Mouse (Mus musculus) fat pad, adult 2 months (tissue): ENCODE results near the gene Cltb.

Source experiments
- DNase-seq: peaks from one replicate; pipeline ENCODE4 v3.0.0-alpha.2; 2011; ENCODE audit warnings: low read depth, low spot score; ENCODE audit errors: extremely low read depth

Gene Cltb

DNA sequence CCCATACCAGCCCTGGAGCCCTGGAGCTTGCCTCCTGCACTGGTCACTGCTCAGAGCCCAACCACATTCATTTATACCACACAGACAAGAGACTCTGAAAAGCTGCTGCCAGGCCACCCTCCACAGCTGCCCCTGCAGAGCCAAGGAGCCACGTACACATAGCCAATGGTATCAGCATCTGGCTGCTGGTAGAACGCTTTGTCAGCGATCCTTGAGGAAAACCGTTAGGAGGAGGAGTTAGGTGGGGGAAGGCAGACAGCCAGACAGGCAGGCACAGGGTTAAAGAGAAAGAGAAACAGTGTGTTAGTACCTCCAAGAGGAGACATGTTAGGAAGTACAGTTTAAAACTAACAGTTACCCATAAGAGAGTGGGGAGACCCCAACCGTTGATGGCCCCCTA, 14.3 kb downstream of the Cltb start:
- DNase-seq, result no peak

DNA sequence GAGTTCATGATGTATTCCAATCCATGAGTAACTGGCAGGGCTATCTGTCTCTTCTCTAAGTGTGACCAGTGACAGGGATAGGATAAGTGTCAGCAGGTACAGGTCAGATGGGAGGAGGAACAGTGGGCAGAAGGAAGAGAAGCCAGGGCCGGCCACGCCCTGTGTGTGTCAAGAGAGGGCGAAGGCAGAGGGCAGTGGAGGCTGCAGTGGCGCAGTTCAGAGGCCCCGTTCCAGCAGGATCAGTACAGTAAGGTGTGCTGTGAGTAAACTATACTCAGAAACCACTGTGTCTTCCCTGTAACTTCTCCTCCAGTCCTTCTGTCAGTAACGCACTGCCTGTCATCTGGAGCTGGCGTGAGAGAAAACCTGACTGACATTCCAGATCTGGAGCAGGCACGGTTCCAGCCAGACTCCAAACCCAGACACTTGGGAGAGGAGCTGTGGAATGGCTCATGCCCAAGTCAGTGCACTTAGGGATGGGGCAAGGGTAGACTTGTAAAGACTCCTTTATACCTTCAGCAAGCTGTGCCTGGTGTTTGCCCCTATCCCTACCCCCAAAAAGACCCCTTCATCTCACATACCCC, 14.9 kb downstream of the Cltb start:
- DNase-seq, result no peak

DNA sequence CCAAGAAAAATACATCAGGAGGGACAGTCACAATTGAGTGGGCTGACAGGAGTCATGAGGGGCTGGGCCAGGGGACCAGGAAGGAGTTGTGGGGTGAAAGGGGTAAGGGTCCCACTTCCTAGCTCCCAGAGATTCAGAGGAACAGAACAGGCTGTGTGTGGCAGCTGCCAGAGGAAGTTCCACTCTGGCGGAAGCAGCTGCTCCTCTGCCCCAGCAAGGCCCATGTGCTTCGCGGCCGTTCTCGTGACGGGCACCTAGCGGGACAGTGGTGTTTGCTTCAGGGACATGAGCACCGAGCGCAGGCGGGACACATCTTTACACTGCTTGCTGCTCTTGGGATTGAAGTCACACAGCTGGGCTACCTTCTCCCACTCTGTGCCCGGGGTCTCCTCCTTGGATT, 17.5 kb downstream of the Cltb start:
- DNase-seq, result no peak

- no peak for DNase-seq
These were observed 19.3 kb downstream of the Cltb start for GRCm38 (mm10) chr13:54591776-54592356.

- DNase-seq, result peak; percentile 67
These were observed 20.9 kb downstream of the Cltb start, which contains the start of the genes Nop16 and Higd2a for GRCm38 (mm10) chr13:54589996-54590951. Gene Nop16 (minus strand): TSS chr13:54590090. Gene Higd2a (plus strand): TSS chr13:54590207.

DNA sequence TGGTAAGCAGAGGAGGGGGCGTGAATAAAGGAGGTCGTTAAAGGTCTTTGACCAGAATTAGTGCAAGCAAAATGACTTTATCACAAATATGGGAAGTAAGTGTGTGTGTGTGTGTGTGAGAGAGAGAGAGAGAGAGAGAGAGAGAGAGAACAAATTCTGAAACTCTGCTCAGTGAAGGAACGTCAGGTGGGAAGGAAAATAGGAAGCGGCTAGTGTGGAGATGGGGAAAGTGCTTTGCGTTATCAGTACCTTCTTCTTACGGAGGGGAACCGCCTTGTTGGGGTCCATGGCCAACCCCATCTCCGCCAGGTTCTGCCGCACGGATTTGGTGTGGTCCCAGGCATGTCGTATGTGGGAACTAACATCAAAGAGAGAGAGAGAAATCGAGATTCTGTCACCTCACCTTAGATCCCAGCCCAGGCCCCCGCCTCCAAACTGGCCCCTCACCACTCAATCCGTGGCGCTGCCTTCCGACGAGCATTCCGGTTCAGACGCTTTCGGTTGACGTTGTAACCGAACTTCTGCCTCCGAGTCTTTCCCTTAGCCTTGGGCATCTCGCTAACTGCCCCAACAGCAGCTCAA, 21.6 kb downstream of the Cltb start:
- no peak for DNase-seq

- DNase-seq, result no peak
These were observed 25.3 kb downstream of the Cltb start for GRCm38 (mm10) chr13:54585831-54586230.

- DNase-seq, result no peak
These were observed 28.3 kb downstream of the Cltb start for GRCm38 (mm10) chr13:54582860-54583259.

DNA sequence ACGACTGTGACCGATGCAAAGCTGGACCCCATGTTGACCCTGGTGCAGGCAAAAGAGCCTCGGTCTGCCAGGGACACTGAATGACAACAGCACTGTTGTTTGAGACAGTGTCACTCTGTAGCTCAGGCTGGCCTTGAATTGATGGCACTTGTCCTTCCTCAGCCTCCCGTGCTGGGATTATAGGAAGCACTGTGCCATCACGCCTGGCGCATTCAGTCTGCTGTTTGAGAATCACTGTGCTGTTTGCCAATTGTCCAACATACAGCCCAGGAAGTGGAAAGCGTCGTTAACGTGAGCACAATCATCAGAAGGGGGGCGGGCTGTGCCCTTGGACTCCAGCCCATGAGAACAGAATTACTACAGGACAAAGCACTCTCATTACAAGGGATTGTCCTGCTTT, 29.0 kb downstream of the Cltb start:
- DNase-seq, result no peak

- DNase-seq, result no peak
These were observed 29.8 kb downstream of the Cltb start for GRCm38 (mm10) chr13:54581385-54581784.

GRCm38 (mm10) chr13:54577652-54578507, 33.3 kb downstream of the Cltb start:
- no peak for DNase-seq

- no peak for DNase-seq
These were observed 35.7 kb downstream of the Cltb start for GRCm38 (mm10) chr13:54575489-54575888.

DNA sequence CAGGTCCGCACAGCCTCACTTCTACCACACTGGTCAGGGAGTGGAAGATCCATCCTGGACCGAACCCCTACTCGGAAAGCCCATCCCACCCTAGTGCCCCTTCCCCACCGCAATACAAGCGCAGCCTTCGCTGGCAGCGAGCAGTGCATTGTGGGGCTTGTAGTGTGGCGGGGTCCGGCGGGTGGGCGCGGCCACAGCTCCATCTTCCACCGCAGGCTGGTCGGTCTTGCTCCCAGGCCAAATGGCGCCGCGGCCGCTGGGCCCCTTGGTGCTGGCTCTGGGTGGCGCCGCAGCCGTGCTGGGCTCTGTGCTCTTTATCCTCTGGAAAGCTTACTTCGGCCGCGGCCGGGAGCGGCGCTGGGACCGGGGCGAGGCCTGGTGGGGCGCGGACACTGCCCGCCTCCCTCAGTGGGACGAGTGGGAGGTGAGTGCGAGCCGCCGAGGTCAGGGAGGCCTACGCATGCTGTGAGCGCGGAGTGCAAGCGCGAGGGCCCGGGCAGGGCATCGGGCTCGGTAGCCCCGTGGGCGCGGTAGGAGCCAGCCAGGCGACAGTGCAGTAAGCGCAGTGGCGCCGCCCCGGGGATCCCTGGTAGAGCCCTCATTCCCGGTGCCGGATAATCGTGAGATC, 36.2 kb downstream of the Cltb start, which contains the start of gene Arl10:
Gene Arl10 (plus strand): TSS at position 162 of the 628 bp plus-strand sequence.
- DNase-seq, result no peak

DNA sequence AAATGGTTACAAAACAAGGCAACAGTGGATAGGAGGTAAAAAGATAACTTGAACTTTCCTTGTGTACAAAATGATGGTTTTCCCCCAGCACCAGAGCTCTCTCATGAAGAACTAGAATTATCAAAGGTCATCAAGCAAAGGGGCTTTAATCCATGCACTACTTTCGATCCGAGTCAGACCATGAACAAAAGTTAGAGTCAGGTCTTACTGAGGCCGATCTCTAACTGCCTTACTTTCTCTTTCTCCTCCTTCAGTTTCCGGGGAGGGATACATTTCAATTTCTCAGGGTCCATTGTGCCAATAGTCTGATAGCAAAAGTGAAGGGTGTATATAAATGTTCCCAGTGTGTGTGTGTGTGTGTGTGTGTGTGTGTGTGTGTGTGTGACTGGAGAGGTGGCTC, 38.5 kb downstream of the Cltb start:
- DNase-seq, result no peak

GRCm38 (mm10) chr13:54571637-54572036, 39.5 kb downstream of the Cltb start:
- no peak for DNase-seq

GRCm38 (mm10) chr13:54570736-54571135, 40.4 kb downstream of the Cltb start:
- DNase-seq, result no peak

DNA sequence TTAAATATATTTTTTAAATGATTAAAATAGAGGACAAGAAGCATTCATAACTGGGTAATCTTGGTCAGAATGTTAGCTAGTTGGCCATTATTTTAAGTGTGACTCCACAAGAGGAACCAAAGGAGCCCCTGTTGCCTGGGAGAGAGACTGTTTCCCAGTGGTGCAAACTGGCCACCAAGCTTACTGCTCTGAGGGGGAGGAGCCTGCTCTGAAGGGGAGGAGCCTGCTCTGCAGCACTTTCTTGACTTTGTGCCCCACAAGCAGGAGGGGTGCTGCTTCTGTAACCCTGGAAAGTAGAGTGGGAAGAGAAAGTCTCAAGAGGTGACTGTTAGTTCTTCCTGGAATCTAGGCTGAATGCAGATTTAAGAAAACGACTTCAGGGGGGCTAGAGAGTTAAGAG, 41.9 kb downstream of the Cltb start:
- DNase-seq, result no peak

- no peak for DNase-seq
These were observed 42.8 kb downstream of the Cltb start for GRCm38 (mm10) chr13:54568380-54568779.

DNA sequence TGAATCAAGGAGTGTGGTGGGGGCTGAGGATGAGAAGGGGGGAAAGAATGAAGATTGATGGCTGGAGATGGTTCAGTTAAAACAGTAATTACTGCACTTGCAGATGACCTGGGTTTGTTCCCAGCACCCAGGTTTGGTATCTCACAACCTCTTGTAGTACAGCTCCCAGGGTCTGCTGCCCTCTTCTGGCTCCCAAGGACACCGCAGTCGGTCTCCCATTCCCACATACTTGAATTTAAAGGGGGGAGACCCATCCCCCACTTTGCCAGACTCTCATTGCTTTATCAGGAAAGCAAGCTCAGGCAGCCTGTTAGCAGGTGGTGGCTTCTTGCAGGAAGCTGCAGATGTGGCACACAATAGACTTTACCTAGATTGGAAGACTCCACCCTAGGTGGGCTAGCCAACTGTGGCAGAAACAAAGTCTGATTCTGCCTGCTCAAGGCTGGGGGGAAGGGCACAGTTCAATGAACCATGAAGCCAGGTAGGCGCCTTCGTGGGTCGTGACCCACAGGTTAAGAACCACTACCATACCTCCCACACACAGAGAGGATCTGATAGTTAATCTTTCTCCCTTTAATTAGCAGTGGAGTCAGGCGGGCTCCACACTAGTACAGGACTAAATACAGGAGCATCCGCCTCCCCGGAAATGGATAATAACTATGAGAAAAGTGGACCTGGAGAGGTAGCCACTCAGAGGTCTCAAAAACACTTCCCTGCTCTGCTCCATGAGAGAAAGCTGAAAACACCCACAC, 45.4 kb downstream of the Cltb start:
- no peak for DNase-seq
